Mouse (Mus musculus) CH12.LX (cell line): ENCODE measurements around the gene 4930548H24Rik.

Experiments
- E2F4 ChIP-seq: IDR thresholded peaks from 2 replicates; pipeline ENCODE4 v1.6.1; 2011; ENCODE audit warnings: low read depth, low read length, improper control_type of control experiment; ENCODE audit not compliant: insufficient replicate concordance
- MYC ChIP-seq: IDR thresholded peaks from 2 replicates; pipeline ENCODE4 v1.6.1; 2011; ENCODE audit warnings: low read depth, mild to moderate bottlenecking, improper control_type of control experiment, low read length
- POLR2A ChIP-seq: IDR thresholded peaks from 2 replicates; pipeline ENCODE4 v1.6.1; 2011; ENCODE audit warnings: low read depth, mild to moderate bottlenecking, improper control_type of control experiment, low read length
- RAD21 ChIP-seq: IDR thresholded peaks from 2 replicates; pipeline ENCODE4 v1.6.1; 2011; ENCODE audit warnings: low read depth, mild to moderate bottlenecking, low read length, improper control_type of control experiment, moderate library complexity
- USF1 ChIP-seq: IDR thresholded peaks from 2 replicates; pipeline ENCODE4 v1.6.1; 2014; ENCODE audit warnings: low read depth, mild to moderate bottlenecking, inconsistent platforms, low read length, improper control_type of control experiment

DNA sequence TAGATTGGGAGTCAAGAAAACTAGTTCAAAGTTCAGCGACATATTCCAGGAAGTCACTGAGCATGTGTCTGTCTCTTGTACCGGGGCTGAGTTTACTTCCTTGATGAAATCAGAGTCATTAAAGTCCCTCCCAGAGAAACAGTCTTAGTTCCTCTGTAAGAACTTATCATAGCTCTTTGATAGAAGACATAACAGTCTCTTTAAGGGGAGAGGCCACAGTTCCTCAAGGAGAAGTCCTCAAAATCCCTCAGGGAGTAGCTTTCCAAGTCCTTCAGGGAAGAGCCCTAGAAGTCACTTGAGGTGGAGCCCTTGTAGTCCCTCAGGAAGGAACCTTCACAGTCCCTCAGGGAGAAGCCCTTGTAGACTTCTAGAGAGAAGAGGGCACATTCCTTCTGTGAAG is 34.2 kb upstream of the 4930548H24Rik start:
- no peak for TF ChIP-seq MYC
- TF ChIP-seq USF1: no peak
- TF ChIP-seq POLR2A: no peak
- no peak for TF ChIP-seq E2F4
- no peak for TF ChIP-seq RAD21
